Mouse (Mus musculus): ENCODE results near the gene Rbms3.
A peak's percentile ranks its signal among the peaks of the same experiment; 100 is the strongest.

Rbms3 gene

GRCm38 (mm10) chr9:117484396-117484795 is 145.3 kb downstream of the Rbms3 start:
- no peak for DNase-seq (ENCODE audit: low spot score)

DNA sequence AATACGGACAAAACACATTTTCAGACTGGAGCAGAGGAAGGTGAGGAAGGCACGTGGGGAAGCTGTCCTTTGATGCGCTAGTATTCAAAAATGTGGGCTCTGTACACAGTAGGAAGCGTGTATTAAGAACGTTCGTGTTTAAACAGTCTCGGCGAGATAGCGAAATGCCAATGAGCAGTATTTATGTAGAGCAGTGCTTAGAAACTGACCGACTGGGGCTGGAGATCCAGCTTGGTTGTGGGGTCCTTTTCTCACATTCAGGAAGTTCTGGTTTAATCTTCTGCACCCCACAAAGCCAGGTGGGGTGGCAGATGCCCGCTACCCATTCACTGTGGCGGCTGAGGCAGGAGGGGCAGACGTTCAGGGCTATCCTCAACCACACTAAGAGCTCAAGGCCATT is 153.0 kb downstream of the Rbms3 start:
- no peak for DNase-seq (ENCODE audit: low spot score)

GRCm38 (mm10) chr9:117452816-117453215 is 176.9 kb downstream of the Rbms3 start:
- DNase-seq (ENCODE audit: low spot score) = no peak

DNA sequence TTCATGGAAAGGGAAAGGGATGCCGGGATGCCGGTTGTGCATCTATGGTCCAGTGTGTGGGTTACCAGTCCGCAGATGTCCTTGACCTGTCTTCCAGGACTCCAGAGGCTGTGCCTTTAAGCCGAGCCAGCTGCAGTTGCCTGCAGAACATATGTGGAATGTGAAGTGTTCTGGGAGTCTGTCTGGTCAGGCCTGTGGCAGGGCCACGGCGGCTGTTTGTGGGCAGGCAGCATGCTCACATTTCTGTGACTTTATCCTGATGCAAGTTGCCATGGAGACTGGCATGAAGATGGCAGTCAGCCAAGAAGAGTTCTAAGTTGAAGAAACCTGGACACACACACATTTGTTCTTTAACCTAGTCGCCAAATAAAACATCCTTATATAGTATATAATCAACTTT is 187.1 kb downstream of the Rbms3 start:
- DNase-seq (ENCODE audit: low spot score) = no peak

DNA sequence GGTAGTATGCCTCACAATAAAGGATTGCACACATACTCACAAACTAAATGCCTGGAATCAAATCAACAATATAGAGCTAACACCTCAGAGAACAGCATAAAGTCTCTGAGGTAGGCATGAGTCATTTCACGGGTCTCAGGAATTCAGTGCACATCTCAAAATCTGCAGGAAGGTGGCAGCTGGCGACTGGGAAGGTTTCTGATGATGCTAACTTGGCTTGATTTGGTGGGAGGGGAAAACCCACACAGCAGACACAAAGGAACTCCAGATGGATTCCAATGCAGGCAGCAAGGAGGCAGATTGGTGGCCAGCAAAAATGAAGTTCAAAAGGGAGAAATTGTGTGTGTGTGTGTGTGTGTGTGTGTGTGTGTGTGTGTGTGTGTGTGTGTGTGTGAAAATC is 193.9 kb downstream of the Rbms3 start:
- DNase-seq (ENCODE audit: low spot score) = no peak

DNA sequence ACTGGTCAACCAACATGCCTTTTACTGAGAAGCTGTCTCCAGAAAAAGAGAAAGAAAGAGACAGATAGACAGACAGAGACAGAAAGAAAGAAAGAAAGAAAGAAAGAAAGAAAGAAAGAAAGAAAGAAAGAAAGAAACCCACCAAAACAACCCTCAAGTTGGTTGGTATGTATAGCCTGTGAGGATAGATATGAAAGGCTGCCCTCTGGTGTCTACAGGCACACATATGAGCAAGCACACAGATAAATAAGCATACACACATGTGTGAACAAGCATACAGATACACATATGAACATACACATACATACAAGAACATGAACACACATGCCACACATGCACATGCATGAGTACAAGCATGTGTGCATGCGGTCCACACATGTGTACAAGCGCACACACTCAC is 199.0 kb downstream of the Rbms3 start:
- no peak for DNase-seq (ENCODE audit: low spot score)

DNA sequence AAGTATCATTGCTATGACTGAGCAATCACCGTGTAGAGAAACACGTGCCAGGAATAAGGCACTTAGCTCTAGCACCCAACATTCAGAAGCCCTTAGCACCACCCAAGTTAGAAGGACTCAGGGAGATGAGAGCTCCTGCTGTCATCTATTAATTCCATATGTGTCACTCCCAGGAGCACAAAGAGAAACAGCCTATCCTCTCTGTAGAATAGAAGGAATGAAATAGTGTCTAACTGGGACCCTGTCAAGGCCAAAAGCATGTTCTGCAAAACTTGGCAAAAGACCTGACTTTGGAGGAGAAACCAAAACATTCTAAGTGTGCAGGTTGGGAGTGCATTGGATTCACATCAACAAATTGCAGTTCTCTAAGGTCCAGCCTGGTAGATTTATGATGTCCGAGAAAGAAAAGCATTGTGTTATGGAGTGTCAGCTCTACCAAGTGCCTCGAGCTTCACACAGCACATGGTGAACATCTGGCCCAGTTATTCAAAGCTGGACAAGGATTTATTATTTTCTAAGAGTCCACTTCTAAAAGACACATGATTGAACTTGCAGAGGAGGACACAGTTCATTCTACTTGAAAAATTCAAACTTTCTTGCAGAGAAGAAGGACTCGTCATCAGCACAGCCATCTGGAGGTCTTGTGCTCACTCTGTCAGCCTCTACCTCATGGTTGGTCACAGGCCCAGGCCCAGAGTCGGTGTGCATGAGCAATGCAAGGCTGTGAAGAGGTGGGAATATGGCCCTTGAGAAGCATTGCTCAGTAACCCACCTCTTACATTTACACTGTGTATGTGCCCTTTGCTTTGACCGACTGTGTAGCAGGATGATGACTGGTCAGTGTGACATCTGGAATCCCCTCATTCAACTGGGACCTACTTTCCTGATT is 200.3 kb downstream of the Rbms3 start:
- DNase-seq (ENCODE audit: low spot score) = no peak

GRCm38 (mm10) chr9:117423259-117423658 is 206.5 kb downstream of the Rbms3 start:
- DNase-seq (ENCODE audit: low spot score) = no peak

DNA sequence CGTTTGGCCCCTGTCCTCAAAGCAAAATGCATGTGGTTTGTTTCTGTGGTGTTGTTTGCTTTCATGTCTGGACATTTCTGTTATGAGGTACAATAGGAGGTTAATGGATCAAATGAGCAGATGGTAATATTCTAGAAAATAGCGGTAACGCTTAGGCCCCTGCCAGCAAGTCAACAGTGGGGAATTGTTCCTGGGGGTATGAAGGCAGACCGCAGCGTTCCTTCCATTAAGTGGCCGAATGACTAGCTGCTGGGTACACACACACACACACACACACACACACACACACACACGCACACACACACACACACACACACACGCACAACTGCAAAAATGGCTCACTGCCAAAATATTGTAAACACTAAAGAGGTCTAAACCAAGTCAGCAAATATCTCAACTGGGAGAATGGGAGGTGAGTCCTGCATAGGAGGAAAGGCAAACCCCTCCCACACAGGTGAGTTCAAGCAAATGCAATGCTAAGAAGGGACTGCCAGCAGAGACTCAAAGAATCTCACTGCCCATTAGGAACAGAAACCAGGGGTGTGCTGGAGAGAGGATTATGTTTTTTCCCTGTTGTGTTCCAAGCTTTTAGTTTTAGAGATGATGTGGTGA is 209.7 kb downstream of the Rbms3 start:
- no peak for DNase-seq (ENCODE audit: low spot score)

DNA sequence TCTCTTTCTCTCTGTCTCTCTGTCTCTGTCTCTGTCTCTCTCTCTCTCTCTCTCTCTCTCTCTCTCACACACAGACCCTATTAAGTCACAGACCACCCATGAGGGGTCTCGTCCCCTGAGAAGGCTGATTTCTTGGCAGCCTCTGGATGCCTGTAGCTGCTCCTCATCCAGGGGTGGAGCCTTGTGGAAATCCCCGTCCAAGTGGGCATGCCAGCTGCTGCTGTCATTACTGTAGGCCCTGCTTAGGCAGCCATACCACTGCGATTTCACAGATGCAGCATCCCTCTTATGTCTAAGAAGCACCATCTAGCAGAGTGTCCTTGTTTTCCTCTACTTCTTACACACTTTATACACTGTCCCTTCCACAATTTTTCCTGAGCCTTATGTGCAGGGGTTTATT is 216.5 kb downstream of the Rbms3 start:
- DNase-seq (ENCODE audit: low spot score) = no peak

DNA sequence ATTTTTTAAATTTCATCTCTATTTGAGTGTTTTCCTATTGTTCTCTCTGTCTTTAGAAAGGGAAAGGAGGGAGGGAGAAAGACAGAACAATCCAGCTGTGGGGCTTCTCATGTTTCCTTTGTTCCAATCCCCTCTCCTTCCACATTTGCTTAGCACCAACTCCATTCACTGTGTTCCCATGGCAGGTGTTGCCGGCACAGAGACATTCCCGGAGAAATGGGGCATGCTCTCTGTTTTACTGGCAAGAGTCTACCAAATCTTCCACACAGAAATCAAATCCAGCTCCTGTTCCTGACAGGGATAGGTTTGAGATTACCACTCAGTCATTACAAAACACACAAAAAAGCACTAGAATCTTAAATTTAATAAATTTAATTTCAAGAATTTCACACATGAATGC is 217.1 kb downstream of the Rbms3 start:
- DNase-seq (ENCODE audit: low spot score) = no peak

- DNase-seq (ENCODE audit: low spot score) = no peak
Measured at GRCm38 (mm10) chr9:117404621-117405020, 225.1 kb downstream of the Rbms3 start.

GRCm38 (mm10) chr9:117400262-117400671 is 229.4 kb downstream of the Rbms3 start:
- DNase-seq (ENCODE audit: low spot score) = peak; percentile 39

GRCm38 (mm10) chr9:117397071-117397470 is 232.6 kb downstream of the Rbms3 start:
- DNase-seq (ENCODE audit: low spot score) = no peak

DNA sequence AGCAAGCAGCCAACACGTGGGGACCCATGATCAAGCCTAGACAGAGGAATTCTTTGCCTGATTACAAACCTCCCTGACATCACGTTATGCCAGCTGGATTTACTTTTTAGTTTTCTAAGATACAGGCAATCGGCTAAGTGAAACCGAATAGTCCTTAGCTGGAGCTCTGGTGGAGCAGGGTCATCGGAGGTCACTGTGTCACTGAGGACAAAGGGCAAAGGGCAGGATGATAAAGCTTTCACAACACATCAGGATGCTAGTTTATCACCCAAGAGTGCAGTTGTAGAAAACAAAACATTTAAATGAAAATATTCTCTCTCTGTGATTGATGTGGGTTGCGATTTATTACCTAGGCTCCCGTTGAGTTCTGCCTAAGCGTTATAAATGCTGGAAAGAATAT is 233.1 kb downstream of the Rbms3 start:
- DNase-seq (ENCODE audit: low spot score) = no peak

DNA sequence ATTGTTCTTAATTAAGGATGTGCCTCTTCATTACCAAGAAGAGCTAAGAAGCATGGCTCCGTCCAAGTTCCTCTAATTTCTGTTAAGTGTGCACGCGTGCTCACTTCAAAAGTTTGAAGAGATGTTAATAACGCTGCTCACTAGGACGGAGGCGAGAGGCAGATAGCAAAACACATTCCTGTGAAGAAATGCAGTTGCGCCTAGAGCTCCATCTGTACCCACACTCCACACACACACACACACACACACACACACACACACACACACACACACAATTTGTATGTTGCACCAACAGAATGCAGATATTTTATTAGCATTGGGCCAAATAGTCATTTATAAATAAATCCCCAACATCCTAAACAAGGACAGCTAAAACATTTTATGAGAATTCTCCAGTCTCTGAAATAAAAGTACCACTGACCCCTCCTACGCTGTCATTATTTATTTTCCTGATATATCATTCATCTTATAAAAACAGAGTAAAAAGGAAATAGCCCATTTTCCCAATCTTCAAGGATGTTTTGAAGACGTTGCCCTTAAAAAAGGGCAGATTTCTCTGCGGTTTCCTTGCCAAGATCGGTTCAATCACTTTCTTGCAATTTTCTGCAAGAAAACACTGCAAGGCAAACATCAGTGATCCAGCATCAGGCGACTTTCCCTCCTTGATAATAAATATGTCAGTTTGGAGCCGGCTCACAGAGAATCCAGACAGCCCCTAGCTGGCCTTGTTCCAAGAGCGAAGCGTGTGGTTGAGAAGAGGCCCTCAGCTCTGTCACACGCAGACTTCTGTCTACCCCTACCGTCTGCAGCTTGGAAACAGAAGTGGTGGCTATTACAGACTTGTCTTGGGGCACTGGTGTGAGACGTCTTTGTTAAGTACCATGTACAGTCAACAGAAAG is 235.8 kb downstream of the Rbms3 start:
- peak; percentile 7 for DNase-seq (ENCODE audit: low spot score)

- DNase-seq (ENCODE audit: low spot score) = no peak
Measured at GRCm38 (mm10) chr9:117388024-117388423, 241.7 kb downstream of the Rbms3 start.

GRCm38 (mm10) chr9:117380876-117381275 is 248.8 kb downstream of the Rbms3 start:
- DNase-seq (ENCODE audit: low spot score) = no peak

GRCm38 (mm10) chr9:117380076-117380475 is 249.6 kb downstream of the Rbms3 start:
- no peak for DNase-seq (ENCODE audit: low spot score)

- DNase-seq (ENCODE audit: low spot score) = no peak
Measured at GRCm38 (mm10) chr9:117379448-117379983, 250.2 kb downstream of the Rbms3 start.

GRCm38 (mm10) chr9:117378131-117378890 is 251.4 kb downstream of the Rbms3 start:
- DNase-seq (ENCODE audit: low spot score) = no peak

DNA sequence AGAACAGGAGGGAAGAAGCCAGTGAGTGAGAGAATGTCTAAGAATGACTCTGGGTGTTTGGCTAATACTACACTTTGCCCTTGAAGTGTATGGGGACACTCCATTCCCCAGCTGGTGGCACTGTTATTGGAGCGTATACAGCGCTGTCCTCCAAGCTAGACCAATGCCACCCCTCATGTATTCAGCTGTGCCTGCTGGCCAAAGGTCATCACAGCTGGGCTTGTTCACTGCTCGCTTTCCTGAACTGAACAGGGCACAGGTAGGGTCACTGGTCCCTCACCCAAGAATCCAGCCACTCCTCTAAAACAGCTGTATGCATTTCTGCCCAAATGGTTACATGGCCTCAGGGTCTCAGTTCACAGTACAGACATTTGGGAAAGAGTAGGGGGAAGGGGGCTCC is 253.9 kb downstream of the Rbms3 start:
- no peak for DNase-seq (ENCODE audit: low spot score)
